Mouse (Mus musculus) lung, embryonic 16.5 days (tissue): ENCODE measurements around the gene Bri3. TPM values are rescaled to one million over a fixed set of nuclear protein-coding genes. Genes with fewer than 3 reads are reported as not detected.

Experiments used
- ATAC-seq: fragments of 200-750 bp; cut with Nextera tagmentation; 2 replicates; pipeline ENCODE4 v1.8.0; 2017; ENCODE audit warnings: low read depth, mild to moderate bottlenecking, moderate library complexity
- H3K27ac ChIP-seq: fragments of 300-500 bp; sonication (generic); 2 replicates; pipeline ENCODE4 v1.5.1; 2014; ENCODE audit warnings: mild to moderate bottlenecking, control low read depth, low read length
- H3K27me3 ChIP-seq: fragments of 300-500 bp; sonication (generic); 2 replicates; pipeline ENCODE4 v1.6.1; 2014; ENCODE audit warnings: low read depth, low read length, mixed read lengths; ENCODE audit not compliant: control insufficient read depth, insufficient read depth
- H3K36me3 ChIP-seq: fragments of 300-500 bp; sonication (generic); 2 replicates; pipeline ENCODE4 v1.6.1; 2014; ENCODE audit warnings: low read length; ENCODE audit not compliant: control insufficient read depth, insufficient read depth
- H3K4me1 ChIP-seq: fragments of 300-500 bp; sonication (generic); replicated peaks from 2 replicates; pipeline ENCODE4 v1.6.1; 2014; ENCODE audit warnings: low read length, mixed read lengths; ENCODE audit not compliant: control insufficient read depth, insufficient read depth
- H3K4me2 ChIP-seq: fragments of 300-500 bp; sonication (generic); 2 replicates; pipeline ENCODE4 v1.6.1; 2014; ENCODE audit warnings: low read depth, low read length, control low read depth
- H3K4me3 ChIP-seq: fragments of 300-500 bp; sonication (generic); 2 replicates; pipeline ENCODE4 v1.5.1; 2014; ENCODE audit warnings: mild to moderate bottlenecking, low read length, control low read depth
- H3K9ac ChIP-seq: fragments of 300-500 bp; sonication (generic); 2 replicates; pipeline ENCODE4 v1.6.1; 2014; ENCODE audit warnings: low read length, control low read depth
- H3K9me3 ChIP-seq: fragments of 300-500 bp; sonication (generic); 2 replicates; pipeline ENCODE4 v1.6.1; 2016; ENCODE audit warnings: low read length; ENCODE audit not compliant: control insufficient read depth
- WGBS: fragments of 180-500 bp; shearing (Covaris S2); extraction: QIAGEN DNeasy Blood & Tissue Kit; methylation state at CpG from one replicate; pipeline ENCODE4 v1.1.7; 2014; 5-methylcytosine and 5-hydroxymethylcytosine counted together
- polyA plus RNA-seq: library from polyadenylated mRNA; unstranded; fragments of >200 nt; fragmentation: Nextera tagmentation; extraction: Ambion mirVana; gene quantifications from 2 replicates; pipeline ENCODE4 v1.2.1, GENCODE M21; 2015

The Bri3 gene
- polyA plus RNA-seq, 1 experiment from 2014 or later = 114 TPM

DNA sequence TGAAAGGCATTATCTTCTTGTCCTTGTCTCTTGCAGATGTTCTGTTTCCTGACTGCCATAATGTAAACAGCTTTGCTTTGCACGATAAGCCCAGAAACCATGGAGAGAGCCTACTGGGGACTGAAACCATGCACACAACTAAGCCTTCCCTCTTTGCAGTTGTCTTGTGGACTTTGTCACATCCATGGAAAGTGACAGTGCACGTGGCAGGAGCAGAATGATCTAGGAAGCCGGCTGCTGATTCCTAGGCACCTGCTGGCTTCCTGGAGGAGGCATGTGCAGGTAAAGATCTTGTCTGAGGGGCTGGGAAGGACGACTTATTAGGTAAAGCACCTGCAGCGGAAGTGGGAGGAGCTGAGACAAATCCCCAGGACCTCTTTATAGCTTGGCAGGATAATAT lies 203.7 kb downstream of the Bri3 start:
- H3K27me3 ChIP-seq = no peaks in the 10 kb centered on the region
- no peaks in the 10 kb centered on the region for H3K36me3 ChIP-seq
- no peaks in the 10 kb centered on the region for H3K9me3 ChIP-seq
- no peak overlapping the region for H3K9ac ChIP-seq
- no peak overlapping the region for H3K4me2 ChIP-seq
- no peak overlapping the region for H3K4me3 ChIP-seq
- ATAC-seq = no peak
- 31% methylated on average over 5 of the region's 5 CpGs for WGBS
- H3K27ac ChIP-seq = no peak overlapping the region
- H3K4me1 ChIP-seq = no peaks in the 10 kb centered on the region

DNA sequence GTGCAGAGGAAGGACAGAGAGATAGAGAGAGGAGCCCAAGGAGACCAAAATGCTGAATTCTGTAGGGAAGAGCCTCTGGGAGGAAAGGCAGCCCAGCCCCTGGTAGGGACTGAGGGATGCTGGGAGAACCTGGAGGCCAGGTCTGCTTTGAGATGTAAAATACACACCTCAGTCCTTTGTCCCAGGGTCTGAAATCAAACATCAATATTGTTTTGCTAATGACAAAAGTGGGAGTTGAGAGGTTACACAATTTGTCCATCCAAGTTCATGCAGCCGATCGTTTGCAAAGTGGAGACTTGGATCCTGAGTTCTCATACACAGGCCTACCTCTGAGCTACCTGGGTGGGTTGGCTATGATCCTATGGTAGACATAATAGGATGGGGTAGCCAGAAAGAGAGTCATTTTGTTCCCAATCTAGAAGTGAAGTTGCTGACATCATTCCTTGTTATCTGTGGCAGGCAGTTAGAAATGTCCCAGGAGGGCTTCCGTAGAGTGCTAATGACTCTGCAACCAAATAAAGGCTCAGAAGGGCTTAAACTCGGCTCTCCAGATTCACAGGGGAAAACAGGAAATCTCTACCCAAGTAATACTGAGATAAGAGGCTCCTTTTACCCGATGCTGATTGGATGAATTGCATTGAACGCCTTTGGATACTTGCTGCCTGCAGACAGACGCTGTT lies 208.7 kb downstream of the Bri3 start:
- Histone ChIP-seq H3K27me3 (no peaks in the 10 kb centered on the region), H3K9me3 (no peaks in the 10 kb centered on the region), H3K4me2 (no peak overlapping the region), H3K27ac (no peak overlapping the region), H3K4me3 (no peak overlapping the region), H3K36me3 (no peaks in the 10 kb centered on the region), H3K4me1 (0 out of 2 replicates have a peak, but pooled peaks cover 2% of the 10 kb centered on the region), H3K9ac (no peak overlapping the region)
- 42% methylated on average over 7 of the region's 7 CpGs for WGBS
- no peak for ATAC-seq

GRCm38 (mm10) chr5:144457623-144458287 lies 213.5 kb downstream of the Bri3 start:
- H3K36me3 ChIP-seq = no peaks in the 10 kb centered on the region
- H3K27me3 ChIP-seq = no peaks in the 10 kb centered on the region
- 7% methylated on average over 11 of the region's 11 CpGs for WGBS
- no peak overlapping the region for H3K27ac ChIP-seq
- H3K9me3 ChIP-seq = no peaks in the 10 kb centered on the region
- ATAC-seq = peak; percentile 77
- 0 out of 2 replicates have a peak, but pooled peaks cover 2% of the 10 kb centered on the region for H3K4me1 ChIP-seq
- peak overlapping the region; percentile 23 for H3K4me2 ChIP-seq
- H3K9ac ChIP-seq = no peak overlapping the region
- H3K4me3 ChIP-seq = no peak overlapping the region

- WGBS = 34% methylated on average over 6 of the region's 6 CpGs
- H3K4me2 ChIP-seq = no peak overlapping the region
- H3K4me3 ChIP-seq = no peak overlapping the region
- ATAC-seq = no peak
- no peaks in the 10 kb centered on the region for H3K9me3 ChIP-seq
- H3K4me1 ChIP-seq = no peaks in the 10 kb centered on the region
- no peak overlapping the region for H3K27ac ChIP-seq
- no peaks in the 10 kb centered on the region for H3K27me3 ChIP-seq
- H3K9ac ChIP-seq = no peak overlapping the region
- no peaks in the 10 kb centered on the region for H3K36me3 ChIP-seq
These were observed 222.8 kb downstream of the Bri3 start for GRCm38 (mm10) chr5:144466987-144467386.

GRCm38 (mm10) chr5:144473056-144473455 lies 228.8 kb downstream of the Bri3 start:
- Histone ChIP-seq H3K36me3 (no peaks in the 10 kb centered on the region), H3K9ac (no peak overlapping the region), H3K4me1 (no peaks in the 10 kb centered on the region), H3K4me3 (no peak overlapping the region), H3K9me3 (no peaks in the 10 kb centered on the region), H3K27me3 (no peaks in the 10 kb centered on the region), H3K27ac (no peak overlapping the region), H3K4me2 (no peak overlapping the region)
- WGBS = 54% methylated on average over 14 of the region's 14 CpGs
- no peak for ATAC-seq

DNA sequence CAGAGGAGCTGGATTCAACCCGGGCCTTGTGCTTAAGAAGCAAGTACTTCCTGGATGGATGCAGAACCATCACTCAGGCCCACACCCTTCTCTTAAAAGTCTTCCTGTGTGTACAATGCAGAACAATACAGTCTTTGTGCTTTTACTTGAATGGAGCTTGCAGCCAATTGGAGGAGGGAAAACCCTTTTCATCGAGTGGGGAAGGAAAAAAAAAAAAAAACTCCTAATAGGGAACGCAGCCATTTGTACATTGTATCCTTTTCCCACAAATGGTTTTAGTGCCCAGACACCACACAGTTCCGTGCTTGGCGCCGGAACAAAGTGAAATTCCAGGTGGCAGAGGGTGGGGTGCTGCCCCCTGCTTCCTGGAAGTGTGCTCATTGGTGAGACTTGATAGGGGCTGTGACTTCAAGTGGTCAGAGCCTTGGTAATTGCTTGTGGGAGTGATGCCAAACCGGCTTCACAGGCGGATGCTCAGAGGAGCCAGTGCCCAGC lies 235.5 kb downstream of the Bri3 start:
- 39% methylated on average over 8 of the region's 8 CpGs for WGBS
- Histone ChIP-seq H3K9ac (no peak overlapping the region), H3K27ac (peak overlapping the region; percentile 43), H3K4me3 (no peak overlapping the region), H3K27me3 (no peaks in the 10 kb centered on the region), H3K9me3 (no peaks in the 10 kb centered on the region), H3K36me3 (no peaks in the 10 kb centered on the region), H3K4me1 (no peaks in the 10 kb centered on the region), H3K4me2 (no peak overlapping the region)
- ATAC-seq = peak; percentile 81

DNA sequence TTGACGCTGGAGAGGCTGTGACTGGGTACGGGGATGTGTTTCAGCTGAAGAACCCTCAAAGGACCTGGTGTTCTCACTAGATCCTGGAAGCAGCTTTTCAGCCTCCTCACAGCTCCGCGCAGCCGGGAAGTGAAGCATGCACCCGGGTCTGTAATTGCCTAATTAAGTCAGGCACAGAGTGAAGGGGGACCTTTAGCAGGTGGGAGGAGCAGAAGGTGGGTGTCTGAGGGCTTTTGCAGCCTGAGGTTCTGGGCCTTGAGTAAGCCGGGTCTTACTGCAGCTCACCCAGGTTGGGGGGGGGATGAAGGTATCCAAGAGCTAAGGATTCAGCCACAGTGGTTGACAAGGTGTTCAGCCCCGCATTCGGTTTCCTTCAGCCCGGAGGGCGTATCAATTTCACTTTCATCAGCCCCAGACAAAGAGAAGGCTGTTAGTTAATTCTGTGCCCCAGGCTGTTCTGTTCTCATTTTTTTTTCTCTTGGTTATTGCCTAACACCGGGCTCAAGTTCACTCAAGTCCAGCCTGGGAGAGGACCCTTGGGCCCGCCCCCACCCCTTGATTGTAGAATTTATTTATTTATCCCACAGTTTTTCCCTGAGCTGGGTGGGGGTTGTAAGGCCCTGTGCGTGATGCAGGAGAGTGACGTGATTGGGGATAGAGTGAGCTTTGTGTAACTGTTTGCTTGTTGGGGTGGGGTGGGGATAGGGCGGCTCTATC lies 239.6 kb downstream of the Bri3 start:
- no peak overlapping the region for H3K4me3 ChIP-seq
- H3K27ac ChIP-seq = no peak overlapping the region
- no peaks in the 10 kb centered on the region for H3K27me3 ChIP-seq
- H3K4me2 ChIP-seq = no peak overlapping the region
- no peaks in the 10 kb centered on the region for H3K4me1 ChIP-seq
- H3K36me3 ChIP-seq = no peaks in the 10 kb centered on the region
- no peaks in the 10 kb centered on the region for H3K9me3 ChIP-seq
- no peak for ATAC-seq
- H3K9ac ChIP-seq = no peak overlapping the region
- 57% methylated on average over 16 of the region's 16 CpGs for WGBS

- Histone ChIP-seq H3K27me3 (no peaks in the 10 kb centered on the region), H3K36me3 (no peaks in the 10 kb centered on the region), H3K9me3 (no peaks in the 10 kb centered on the region), H3K4me2 (no peak overlapping the region), H3K27ac (no peak overlapping the region), H3K9ac (no peak overlapping the region), H3K4me3 (no peak overlapping the region), H3K4me1 (no peaks in the 10 kb centered on the region)
- no peak for ATAC-seq
- WGBS = 13% methylated on average over 6 of the region's 6 CpGs
These were observed 247.1 kb downstream of the Bri3 start for GRCm38 (mm10) chr5:144491308-144491707.
